Mouse (Mus musculus): ENCODE measurements at regions not wholly inside any gene's neighbourhood (a gene's known extent, or its start where the extent isn't known, plus 50 kb on each side); places are given as distances from the start of the nearest gene placed in this dataset.

GRCm38 (mm10) chr6:126280352-126280751, 113.6 kb upstream of the Ntf3 start:
- no peak for ATAC-seq (ENCODE audit: low FRiP score, low read depth)
- H3K27me3 ChIP-seq (replicated peaks), result no peaks in the 10 kb centered on the region
- 92% methylated on average over 3 of the region's 3 CpGs for WGBS
- H3K9me3 ChIP-seq, result no peaks in the 10 kb centered on the region
- H3K4me2 ChIP-seq (replicated peaks), result no peak overlapping the region
- no peaks in the 10 kb centered on the region for H3K36me3 ChIP-seq
- no peaks in the 10 kb centered on the region for H3K4me1 ChIP-seq
- no peak overlapping the region for H3K4me3 ChIP-seq
- H3K27ac ChIP-seq, result no peak overlapping the region
- no peak overlapping the region for H3K9ac ChIP-seq

GRCm38 (mm10) chr6:126245986-126246385, 79.3 kb upstream of the Ntf3 start:
- no peak overlapping the region for H3K27ac ChIP-seq
- no peak overlapping the region for H3K9ac ChIP-seq
- H3K4me3 ChIP-seq, result no peak overlapping the region
- ATAC-seq (ENCODE audit: low FRiP score, low read depth), result no peak
- H3K9me3 ChIP-seq, result no peaks in the 10 kb centered on the region
- no peaks in the 10 kb centered on the region for H3K36me3 ChIP-seq
- no peak overlapping the region for H3K4me2 ChIP-seq (replicated peaks)
- H3K27me3 ChIP-seq (replicated peaks), result no peaks in the 10 kb centered on the region
- WGBS, result 46% methylated on average over 5 of the region's 5 CpGs
- H3K4me1 ChIP-seq, result no peaks in the 10 kb centered on the region

GRCm38 (mm10) chr6:126245431-126245830, 78.7 kb upstream of the Ntf3 start:
- no peaks in the 10 kb centered on the region for H3K36me3 ChIP-seq
- no peak overlapping the region for H3K27ac ChIP-seq
- ATAC-seq (ENCODE audit: low FRiP score, low read depth), result no peak
- no peak overlapping the region for H3K9ac ChIP-seq
- no peak overlapping the region for H3K4me3 ChIP-seq
- no peaks in the 10 kb centered on the region for H3K4me1 ChIP-seq
- 54% methylated on average over 3 of the region's 3 CpGs for WGBS
- H3K27me3 ChIP-seq (replicated peaks), result no peaks in the 10 kb centered on the region
- H3K4me2 ChIP-seq (replicated peaks), result no peak overlapping the region
- no peaks in the 10 kb centered on the region for H3K9me3 ChIP-seq

GRCm38 (mm10) chr6:126242299-126242698, 75.6 kb upstream of the Ntf3 start:
- Histone ChIP-seq H3K4me1 (no peaks in the 10 kb centered on the region), H3K9ac (no peak overlapping the region), H3K9me3 (no peaks in the 10 kb centered on the region), H3K4me2 (replicated peaks) (no peak overlapping the region), H3K36me3 (no peaks in the 10 kb centered on the region), H3K4me3 (no peak overlapping the region), H3K27me3 (replicated peaks) (no peaks in the 10 kb centered on the region), H3K27ac (no peak overlapping the region)
- WGBS, result 82% methylated on average over 2 of the region's 2 CpGs
- ATAC-seq (ENCODE audit: low FRiP score, low read depth), result no peak

GRCm38 (mm10) chr6:126240256-126240655, 73.5 kb upstream of the Ntf3 start:
- Histone ChIP-seq H3K4me1 (no peaks in the 10 kb centered on the region), H3K27ac (no peak overlapping the region), H3K36me3 (no peaks in the 10 kb centered on the region), H3K9me3 (no peaks in the 10 kb centered on the region), H3K4me2 (replicated peaks) (no peak overlapping the region), H3K27me3 (replicated peaks) (no peaks in the 10 kb centered on the region), H3K9ac (no peak overlapping the region), H3K4me3 (no peak overlapping the region)
- no peak for ATAC-seq (ENCODE audit: low FRiP score, low read depth)
- 54% methylated on average over 1 of the region's 1 CpGs for WGBS

All from neural tube, embryonic 12.5 days (tissue).